Mouse (Mus musculus): ENCODE results near the gene Ybx1.

Gene Ybx1

DNA sequence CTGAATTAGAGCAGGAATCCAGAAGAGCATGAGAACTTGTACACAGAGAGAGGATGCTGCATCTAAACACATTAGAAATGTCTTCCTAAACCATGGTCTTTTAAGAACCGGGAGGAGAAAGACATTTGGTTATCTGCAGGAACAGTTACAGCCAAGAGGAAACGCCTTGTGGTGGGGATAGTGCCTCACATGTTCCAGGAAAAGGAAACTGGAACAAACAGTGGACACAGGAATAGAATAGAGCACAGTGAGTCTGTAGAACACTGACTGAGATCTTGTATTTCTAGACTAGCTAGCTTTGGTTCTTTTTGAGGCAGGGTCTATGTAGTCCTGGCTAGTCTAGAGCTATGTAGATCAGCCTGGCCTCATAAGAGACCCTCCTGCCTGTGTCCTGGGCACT is 19.2 kb downstream of the Ybx1 start:
- no peak for DNase-seq (ENCODE audit: low read depth in 2 of 2, low spot score in 2 of 2)

DNA sequence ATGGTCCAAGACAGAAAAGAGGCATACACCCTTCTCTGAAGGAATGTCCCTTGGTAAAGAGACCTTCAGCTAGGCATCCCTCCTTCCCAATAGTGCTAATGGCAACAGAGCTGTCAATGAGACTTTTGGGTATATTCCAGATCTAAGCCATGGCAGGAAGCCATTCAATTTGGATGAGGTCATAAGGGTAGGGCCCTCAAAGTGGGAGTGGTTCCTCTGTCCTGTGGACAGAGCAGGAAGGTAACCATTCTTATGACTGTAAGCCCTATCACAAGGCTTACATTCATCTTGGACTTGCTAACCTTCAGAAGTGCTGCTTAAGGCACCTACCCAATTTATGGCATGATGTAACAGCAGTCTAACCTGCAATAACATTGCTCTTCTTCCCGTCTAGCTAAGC is 19.8 kb downstream of the Ybx1 start:
- DNase-seq (ENCODE audit: low read depth in 2 of 2, low spot score in 2 of 2), result no peak

DNA sequence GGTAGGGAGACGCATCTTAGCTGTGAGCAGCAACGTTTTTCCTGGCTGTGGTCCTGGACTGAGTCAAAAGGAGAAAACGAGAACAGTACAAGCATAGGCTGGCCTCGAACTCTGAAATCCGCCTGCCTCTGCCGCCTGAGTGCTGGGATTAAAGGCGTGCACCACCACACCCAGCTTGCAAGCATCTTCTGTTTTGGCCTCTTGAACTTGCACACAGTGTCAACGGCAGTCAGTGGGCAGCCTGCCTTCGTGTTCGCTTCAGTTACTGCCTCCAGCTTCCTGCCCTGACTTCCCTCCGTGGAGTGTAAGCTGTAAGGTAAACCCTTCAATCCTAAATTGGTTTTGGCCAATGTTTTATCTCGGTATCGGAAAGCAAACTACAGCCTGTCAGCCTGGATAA is 27.8 kb downstream of the Ybx1 start:
- DNase-seq (ENCODE audit: low read depth in 2 of 2, low spot score in 2 of 2), result no peak

DNA sequence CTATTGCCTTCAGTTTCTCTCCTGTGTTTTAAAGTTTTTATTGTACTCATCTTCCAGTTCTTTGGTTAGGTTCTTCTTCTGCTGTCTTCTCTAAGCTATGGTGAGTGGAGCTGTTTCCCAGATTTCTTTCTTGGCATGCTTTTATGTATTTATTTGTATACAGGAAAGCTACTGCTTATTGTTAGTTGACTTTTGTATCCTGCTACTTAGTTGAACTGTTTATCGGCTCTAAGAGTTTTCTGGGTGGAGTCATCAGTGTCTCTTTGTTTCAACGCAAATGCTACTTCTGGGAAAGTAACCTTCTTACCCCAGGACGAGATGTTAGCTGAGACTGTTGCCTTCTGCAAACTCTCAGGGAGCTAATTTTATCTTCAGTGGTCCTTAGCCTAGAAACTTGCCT is 30.9 kb downstream of the Ybx1 start:
- no peak for DNase-seq (ENCODE audit: low read depth in 2 of 2, low spot score in 2 of 2)

DNA sequence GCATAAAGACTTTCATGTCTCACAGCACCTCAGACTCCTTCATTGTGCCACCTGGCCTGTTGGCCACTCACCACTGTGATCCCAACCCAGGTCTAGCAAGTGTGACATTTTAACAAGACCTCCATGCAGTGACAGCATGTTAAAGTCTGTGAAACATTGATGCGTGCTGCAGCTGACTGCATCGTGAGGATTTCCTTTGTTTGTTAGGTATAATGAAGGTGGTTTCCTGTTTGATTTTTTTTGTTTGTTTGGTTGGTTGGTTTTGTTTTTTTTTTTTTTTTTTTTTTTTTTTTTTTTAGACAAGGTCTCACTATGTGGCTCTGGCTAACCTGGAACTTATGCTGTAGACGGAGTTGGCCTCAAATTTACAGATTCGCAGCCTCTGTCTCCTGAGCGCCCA is 31.9 kb downstream of the Ybx1 start:
- no peak for DNase-seq (ENCODE audit: low read depth in 2 of 2, low spot score in 2 of 2)

DNA sequence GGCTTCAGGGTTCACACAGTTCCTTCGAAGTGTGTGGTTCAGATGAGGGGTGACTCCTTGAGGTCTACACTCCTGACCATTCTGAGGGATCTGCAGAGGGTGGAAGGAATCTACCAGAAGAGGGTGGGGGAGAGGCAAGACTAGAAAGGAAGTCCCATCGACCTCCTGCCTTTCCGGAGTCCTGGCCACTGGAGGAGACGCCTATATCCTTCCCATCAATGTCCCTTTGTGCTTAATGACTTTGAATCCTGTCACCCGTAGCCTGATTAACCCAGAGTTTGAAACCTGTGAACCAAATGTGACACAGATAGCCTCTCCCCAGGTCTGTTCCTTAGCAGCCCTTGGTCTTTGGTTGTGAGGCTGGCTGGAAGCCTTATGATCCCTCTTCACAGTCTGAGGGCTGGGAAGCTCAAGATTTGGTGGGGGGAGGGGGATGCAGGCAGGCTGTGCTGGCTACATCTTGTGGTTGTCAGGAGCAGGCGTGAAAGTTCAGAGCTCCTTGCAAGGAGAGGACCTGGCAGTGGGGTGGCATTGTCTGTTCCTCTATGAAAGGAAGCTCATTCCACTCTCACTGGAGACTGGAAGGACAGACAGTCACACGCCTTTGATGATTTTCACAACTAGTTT is 33.2 kb downstream of the Ybx1 start:
- DNase-seq (ENCODE audit: low read depth in 2 of 2, low spot score in 2 of 2), result no peak

DNA sequence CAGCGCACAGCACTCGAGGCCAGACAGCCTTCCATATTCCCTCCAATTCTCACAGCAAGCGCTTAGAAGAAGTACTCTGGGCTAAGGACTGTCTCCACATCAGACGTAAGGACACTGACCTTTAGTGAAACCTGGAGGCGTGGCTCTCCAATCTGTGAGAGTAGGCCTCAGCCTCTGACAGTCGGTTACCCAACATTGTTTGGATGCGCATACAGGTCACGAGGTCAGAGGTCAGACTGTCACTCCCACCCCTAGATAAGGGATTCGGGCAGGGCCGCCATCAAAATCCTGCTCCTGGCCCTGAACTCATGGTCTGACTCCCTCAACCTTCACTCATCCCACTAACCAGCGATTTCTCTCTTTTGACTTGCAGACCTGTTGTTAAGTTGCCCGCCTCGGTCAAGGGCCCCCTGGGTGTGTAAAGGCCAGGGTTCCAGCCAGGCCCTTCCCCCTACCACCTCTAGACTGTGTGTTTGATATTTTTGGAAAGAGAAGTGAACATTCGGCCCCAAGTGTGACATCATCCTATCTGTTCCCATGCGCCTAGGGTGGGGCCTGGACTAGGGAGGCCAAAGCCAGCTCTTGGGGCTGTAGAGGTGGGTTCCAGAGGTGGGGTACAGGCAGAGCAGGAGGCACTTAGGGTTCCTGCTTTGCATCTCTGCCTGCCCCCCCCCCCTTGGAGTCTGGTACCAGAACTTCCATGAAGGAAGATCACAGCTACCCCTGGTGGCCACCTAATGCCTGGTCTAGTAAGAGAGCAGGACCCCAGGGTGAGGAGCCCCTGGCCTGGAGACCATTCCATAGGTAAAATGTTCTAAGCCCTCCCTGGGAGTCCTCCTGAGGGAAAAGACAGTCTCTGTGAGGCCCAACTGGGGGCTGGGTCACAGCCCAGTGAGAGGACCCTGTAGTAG is 34.8 kb downstream of the Ybx1 start:
- DNase-seq (ENCODE audit: low read depth in 2 of 2, low spot score in 2 of 2), result no peak

DNA sequence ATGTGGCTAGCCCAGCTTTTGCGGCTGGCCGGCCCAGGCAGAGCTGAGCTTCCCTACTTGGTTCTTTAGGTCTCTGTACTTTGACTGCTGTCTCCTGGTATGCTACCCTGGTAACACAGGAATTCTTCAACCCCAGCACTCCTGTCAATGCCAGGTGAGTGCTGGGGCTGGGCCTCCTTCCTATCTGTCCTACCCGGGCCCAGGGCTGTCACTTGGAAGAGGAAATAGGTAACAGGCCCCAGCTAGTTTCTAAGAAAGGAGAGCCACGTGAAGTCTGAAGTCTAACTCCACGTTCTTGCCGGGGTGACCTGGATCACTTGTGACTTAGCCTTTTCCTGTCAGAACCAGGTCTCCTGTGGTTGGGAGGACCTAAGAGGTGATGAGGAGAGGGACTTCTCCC is 37.3 kb downstream of the Ybx1 start:
- no peak for DNase-seq (ENCODE audit: low read depth in 2 of 2, low spot score in 2 of 2)

DNA sequence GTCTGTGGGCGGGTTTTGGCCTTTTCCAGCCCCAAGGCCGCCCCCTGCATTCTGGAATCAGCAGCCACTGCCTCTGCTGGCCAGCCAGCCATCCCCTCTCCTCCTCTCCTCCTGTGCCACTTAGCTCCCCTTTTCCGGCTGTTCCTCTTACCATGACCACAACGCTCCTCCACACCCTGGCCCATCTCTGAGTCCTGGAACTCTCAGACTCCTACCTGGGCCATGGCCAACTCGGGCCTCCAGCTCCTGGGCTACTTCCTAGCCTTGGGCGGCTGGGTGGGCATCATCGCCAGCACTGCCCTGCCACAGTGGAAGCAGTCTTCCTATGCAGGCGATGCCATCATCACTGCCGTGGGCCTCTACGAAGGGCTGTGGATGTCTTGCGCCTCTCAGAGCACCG is 39.1 kb downstream of the Ybx1 start, which contains the start of gene Cldn19:
Gene Cldn19, plus strand, starts transcription at position 64 of the 400 bp plus-strand sequence.
- DNase-seq (ENCODE audit: low read depth in 2 of 2, low spot score in 2 of 2), result no peak

DNA sequence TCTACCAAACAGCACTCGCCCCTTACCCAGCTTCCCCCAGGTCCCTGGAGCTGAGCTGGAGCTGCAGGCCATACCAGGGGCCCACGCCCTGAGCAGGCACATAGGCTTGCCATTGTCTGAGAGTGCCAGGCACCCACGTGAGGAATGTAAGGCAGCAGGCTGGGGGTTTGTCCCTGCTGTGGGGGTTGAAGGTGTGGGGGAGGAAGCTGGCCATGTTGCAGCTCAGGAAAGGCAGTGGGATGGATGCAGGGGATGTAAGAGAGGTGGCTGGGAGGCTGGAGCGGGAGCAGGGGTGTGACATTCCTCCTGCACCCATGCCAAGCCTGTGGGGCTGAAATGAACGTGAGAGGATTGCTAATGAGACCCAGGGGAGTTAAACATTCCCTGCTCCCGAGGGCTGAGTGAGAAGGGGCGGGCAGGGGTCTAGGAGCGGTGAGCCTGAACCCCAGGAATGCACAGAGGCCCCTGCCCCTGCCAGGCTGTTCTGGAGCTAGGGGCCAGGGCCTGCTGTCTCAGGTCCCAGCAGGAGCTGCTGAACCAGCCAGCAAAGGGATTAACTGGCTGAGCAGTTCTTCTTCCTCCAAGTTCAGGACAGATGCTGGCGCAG is 40.3 kb downstream of the Ybx1 start:
- no peak for DNase-seq (ENCODE audit: low read depth in 2 of 2, low spot score in 2 of 2)

DNA sequence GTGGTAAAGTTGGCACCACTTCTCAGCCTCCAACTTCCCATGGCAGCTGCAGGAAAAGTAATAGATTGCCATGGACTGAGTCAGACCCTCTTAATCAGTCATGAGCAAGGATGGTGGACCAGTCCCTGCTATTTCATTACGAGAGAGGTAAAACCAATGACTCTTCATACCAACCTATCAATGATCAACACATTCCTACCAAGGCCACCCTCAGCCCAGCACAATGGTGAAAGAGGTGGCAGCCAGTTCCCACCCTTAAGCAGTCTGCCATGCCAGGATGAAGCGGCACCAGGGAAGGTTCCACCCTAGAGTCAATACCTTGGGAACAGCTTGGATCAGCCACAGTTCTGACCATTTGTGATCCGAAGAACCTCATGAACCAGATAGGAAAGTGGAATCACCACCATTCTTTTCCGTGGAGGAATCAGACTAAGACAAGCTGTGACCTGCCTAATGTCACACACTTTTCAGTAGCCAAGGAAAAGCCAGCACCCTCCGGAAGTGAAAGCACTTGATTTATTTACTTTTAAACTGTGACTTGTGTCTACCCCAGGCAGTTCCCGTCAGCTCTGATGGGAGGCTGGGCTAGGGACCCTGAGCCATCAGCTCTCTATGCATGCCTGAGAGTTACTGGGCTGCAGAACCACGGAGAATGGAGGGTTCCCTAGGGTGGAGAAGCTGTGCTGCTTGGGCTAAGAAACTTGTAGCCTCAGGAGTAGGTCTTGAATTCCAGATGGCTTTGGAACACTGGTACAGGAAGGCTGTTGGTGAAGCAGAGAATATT is 42.2 kb downstream of the Ybx1 start:
- no peak for DNase-seq (ENCODE audit: low read depth in 2 of 2, low spot score in 2 of 2)

DNA sequence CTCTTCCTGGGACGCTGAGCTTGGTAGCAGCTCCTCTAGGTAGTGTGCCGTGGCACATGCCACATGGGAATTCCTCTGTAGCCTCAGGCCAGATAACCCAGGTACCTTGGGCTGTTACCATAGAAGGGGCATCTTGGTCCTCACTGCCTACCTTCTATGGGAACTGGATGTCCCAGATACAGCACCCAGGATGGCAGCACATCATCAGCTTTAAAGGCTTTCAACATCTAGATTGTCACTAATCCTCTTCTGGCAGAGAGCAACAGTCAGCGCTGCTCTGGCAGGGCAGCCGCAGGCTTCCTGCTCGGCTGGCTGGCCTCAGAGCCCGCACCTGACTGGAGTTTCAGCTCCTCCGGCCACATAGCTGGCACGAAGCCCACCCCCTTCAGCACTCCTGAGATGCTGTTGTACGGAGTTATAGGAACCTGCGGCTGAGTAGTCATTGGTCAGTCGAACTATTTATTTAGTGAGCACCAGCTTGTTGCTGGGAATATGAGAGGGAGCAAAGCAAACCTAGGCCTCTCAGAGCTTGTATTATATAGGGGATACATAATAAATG is 45.9 kb downstream of the Ybx1 start:
- DNase-seq (ENCODE audit: low read depth in 2 of 2, low spot score in 2 of 2), result no peak

DNA sequence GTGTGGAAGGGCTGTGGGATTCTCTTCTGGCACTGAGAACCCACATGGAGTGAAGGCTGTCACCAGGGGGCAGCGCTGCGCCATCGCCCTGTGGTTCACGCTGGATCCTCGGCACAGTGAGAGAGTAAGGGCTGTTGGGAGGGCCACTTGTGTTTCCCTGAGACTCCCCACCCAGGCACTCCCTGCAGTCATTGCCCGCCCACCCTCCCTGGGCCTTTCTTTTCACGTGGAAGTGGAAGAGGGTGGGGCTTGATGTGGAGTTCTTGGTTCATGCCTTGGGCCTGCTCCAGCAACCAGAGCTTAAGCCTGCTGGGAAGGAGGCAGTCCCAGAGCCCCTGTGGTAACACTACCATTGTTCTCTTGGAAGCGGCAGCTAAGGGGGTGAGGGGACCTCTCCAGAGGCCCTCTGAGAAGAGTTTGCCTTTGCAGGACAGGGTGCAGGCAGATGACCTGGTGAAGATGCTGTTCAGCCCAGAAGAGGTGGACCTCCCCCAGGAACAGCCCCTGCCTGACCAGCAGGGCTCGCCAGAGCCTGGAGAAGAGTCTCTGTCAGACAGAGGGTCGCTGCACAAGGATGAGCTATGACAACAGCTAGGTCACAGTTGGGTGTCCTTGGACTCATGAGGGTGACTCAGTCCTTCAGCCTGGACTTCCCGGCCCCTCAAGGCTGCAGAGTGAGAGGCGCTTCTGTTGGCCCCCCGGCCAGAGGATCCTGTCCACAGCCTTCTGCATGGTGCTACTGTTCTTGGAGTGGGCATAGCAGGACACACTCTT is 46.8 kb downstream of the Ybx1 start:
- DNase-seq (ENCODE audit: low read depth in 2 of 2, low spot score in 2 of 2), result peak; percentile 40 to 63

DNA sequence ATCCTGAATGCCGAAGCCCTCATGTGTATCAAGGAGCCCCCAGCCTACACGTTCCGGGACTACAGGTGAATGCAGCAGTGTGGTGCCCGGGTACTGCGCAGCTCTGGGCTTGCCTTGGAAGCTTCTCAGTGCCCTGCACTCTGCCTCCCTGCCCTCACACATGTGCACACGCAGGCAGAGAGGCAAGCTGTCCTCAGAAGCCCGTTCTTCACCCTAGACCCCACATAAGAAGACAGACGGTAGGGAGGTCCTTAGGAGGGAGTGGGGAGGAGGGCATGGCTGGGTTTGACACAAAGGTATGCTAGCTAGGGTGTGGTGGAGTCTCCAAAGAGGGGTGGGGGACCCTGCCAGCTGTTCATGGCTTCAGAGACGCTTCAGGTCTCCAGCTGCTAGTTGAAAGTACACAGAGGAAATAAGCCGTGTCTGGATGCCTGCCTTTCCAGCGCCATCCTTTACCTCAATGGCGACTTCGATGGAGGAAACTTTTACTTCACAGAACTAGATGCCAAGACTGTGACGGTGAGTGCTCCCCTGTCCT is 47.6 kb downstream of the Ybx1 start:
- no peak for DNase-seq (ENCODE audit: low read depth in 2 of 2, low spot score in 2 of 2)

DNA sequence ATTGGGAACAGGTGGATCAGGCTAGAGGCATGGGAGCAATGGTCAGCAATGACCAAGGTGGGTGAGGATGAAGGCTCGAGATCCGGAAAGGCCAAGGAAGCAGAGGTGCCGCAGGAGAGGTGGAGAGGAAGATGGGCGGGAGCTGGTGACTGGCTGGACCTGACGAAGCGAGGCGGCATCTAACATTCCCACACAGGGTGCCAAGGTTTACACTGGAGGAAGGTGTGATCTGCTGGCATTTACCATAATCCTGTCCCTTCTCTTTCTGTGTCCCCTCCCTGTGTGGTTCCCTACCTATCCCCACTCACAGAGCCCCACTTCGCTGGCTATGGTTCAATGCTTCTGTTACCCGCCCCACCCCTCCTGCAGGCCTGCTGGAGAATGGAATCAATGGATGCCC is 48.4 kb downstream of the Ybx1 start:
- no peak for DNase-seq (ENCODE audit: low read depth in 2 of 2, low spot score in 2 of 2)

DNA sequence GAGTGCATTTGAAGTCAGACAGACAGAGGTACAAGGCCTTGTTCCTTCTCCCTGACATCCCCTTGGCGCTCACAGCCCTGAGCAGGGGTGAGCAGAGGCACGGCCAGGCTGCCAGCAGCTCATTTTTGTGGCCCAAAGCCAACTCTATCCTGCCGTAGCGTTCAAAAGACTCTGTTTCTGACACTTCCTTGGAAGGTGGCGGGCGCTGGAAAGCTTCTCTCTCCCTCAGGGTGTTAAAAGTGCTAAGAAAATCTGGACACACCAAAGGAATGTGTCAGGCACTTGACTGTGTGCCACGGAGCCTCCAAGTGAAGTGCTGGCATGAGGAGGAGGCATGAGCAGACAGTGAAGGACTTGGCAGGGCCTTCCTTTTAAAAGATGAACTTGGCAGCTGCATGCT is 48.8 kb downstream of the Ybx1 start:
- DNase-seq (ENCODE audit: low read depth in 2 of 2, low spot score in 2 of 2), result no peak

DNA sequence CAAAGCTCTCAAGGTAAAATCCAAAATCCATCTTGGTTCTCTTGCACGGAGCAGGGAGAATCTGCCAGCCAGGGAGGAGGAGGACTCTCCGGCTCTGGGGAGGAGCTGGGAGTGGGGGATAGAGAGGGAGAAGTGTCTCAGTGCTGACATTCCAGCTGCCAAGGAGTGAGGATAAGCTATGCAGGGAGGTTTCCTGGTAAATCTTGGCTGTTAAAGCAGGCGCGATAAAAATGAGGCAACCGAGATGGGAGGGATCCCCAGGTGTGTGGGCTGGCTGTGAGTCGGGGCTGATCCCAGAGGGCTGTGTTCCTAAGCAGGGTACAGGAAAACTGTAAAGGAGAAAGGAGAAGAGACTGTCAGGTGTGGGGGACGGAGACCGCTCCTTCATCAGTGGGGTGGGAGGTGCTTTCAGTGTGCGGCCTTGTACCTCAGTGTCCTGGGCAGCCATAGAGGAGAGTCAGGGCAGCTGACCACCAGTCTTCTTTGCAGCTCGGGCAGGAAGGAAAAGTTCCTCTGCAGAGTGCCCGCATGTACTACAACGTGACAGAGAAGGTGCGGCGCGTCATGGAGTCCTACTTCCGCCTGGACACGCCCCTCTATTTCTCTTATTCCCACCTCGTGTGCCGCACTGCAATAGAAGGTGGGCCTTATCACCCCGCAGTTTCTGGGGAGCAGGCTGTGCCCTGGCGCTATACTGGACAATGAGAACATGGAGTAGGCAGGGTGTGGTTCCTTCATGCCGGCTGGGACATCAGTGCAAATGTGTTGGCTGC is 49.8 kb downstream of the Ybx1 start:
- no peak for DNase-seq (ENCODE audit: low read depth in 2 of 2, low spot score in 2 of 2)

DNA sequence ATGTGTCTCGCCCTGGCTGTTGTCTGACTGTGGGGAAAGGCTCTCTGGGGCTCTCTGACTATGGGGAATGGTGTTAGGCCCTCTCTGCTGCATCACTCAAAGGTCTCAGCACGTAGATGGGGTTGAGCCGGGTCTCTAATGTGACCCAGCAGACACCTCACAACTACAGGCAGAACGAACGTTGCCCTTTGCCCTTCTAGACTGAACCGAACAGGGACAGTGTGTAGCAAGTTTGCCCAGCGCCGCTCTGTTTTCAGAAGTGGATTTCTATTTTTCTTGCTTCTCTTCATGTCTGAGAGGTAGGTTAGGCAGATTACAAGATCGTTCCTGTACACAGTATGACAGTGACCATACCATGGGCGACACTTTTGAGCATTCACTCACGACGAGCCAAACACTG is 51.8 kb downstream of the Ybx1 start:
- DNase-seq (ENCODE audit: low read depth in 2 of 2, low spot score in 2 of 2), result no peak

DNA sequence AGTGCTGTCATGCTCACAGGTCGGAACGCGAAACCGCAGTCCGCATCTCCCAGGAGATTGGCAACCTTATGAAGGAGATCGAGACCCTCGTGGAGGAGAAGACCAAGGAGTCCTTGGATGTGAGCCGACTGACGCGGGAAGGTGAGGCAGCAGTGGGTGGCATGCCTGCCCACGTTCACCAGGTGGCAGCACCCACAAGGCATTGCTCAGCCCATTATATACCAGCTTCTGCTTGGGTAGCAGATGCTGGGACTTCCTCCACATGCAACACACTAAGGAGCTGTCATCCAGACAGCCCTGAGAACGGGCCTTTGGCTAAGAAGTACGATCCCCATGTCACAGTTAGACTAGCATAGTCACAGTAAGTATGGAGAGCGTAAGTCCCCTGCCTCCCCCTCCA is 52.7 kb downstream of the Ybx1 start:
- DNase-seq (ENCODE audit: low read depth in 2 of 2, low spot score in 2 of 2), result peak in 1 of 2 experiments; percentile 9

Data from CD8-positive naive resting alpha-beta T cell, adult 2 months (primary cell).